Mouse (Mus musculus): ENCODE measurements around the gene Bmx. TPM values are rescaled to one million over a fixed set of nuclear protein-coding genes. Genes with fewer than 3 reads are reported as not detected.

Gene Bmx
- polyA plus RNA-seq, 1 experiment from 2014 or later: 0.39 TPM

- Histone ChIP-seq H3K9ac (replicated peaks) (no peak overlapping the region), H3K4me3 (replicated peaks) (no peak overlapping the region), H3K4me2 (replicated peaks) (no peak overlapping the region), H3K36me3 (no peaks in the 10 kb centered on the region), H3K9me3 (no peaks in the 10 kb centered on the region), H3K4me1 (replicated peaks) (no peaks in the 10 kb centered on the region), H3K27me3 (peaks cover 16% of the 10 kb centered on the region; the same call in 1 of the 2 replicates), H3K27ac (no peak overlapping the region)
- no peak for ATAC-seq
- WGBS: 90% methylated on average over 4 of the region's 4 CpGs
Observed at GRCm38 (mm10) chrX:164173880-164174279, 84.1 kb downstream of the Bmx start.

- no peak overlapping the region for H3K9ac ChIP-seq (replicated peaks)
- peaks cover 14% of the 10 kb centered on the region; the same call in 1 of the 2 replicates for H3K27me3 ChIP-seq
- H3K4me1 ChIP-seq (replicated peaks): no peaks in the 10 kb centered on the region
- H3K36me3 ChIP-seq: no peaks in the 10 kb centered on the region
- no peak for ATAC-seq
- no peak overlapping the region for H3K4me3 ChIP-seq (replicated peaks)
- 79% methylated on average over 2 of the region's 2 CpGs for WGBS
- H3K9me3 ChIP-seq: no peaks in the 10 kb centered on the region
- H3K27ac ChIP-seq: no peak overlapping the region
- no peak overlapping the region for H3K4me2 ChIP-seq (replicated peaks)
Observed at GRCm38 (mm10) chrX:164171034-164171433, 87.0 kb downstream of the Bmx start.

- Histone ChIP-seq H3K9ac (replicated peaks) (no peak overlapping the region), H3K9me3 (no peaks in the 10 kb centered on the region), H3K27me3 (peaks cover 29% of the 10 kb centered on the region; the same call in 1 of the 2 replicates), H3K27ac (no peak overlapping the region), H3K4me2 (replicated peaks) (no peak overlapping the region), H3K36me3 (no peaks in the 10 kb centered on the region), H3K4me1 (replicated peaks) (no peaks in the 10 kb centered on the region), H3K4me3 (replicated peaks) (no peak overlapping the region)
- no peak for ATAC-seq
- 76% methylated on average over 1 of the region's 1 CpGs for WGBS
Observed at GRCm38 (mm10) chrX:164164681-164165080, 93.3 kb downstream of the Bmx start.

GRCm38 (mm10) chrX:164154594-164154993 is 103.4 kb downstream of the Bmx start:
- no peak overlapping the region for H3K9ac ChIP-seq (replicated peaks)
- no peak overlapping the region for H3K4me2 ChIP-seq (replicated peaks)
- H3K27ac ChIP-seq: no peak overlapping the region
- no peaks in the 10 kb centered on the region for H3K36me3 ChIP-seq
- ATAC-seq: no peak
- no peaks in the 10 kb centered on the region for H3K4me1 ChIP-seq (replicated peaks)
- H3K4me3 ChIP-seq (replicated peaks): no peak overlapping the region
- 84% methylated on average over 5 of the region's 5 CpGs for WGBS
- peaks cover 17% of the 10 kb centered on the region; the same call in 1 of the 2 replicates for H3K27me3 ChIP-seq
- no peaks in the 10 kb centered on the region for H3K9me3 ChIP-seq

GRCm38 (mm10) chrX:164153606-164154005 is 104.4 kb downstream of the Bmx start:
- no peak overlapping the region for H3K4me3 ChIP-seq (replicated peaks)
- H3K9me3 ChIP-seq: no peaks in the 10 kb centered on the region
- H3K9ac ChIP-seq (replicated peaks): no peak overlapping the region
- H3K27ac ChIP-seq: no peak overlapping the region
- no peak for ATAC-seq
- no peaks in the 10 kb centered on the region for H3K36me3 ChIP-seq
- no peaks in the 10 kb centered on the region for H3K4me1 ChIP-seq (replicated peaks)
- peaks cover 12% of the 10 kb centered on the region; the same call in 1 of the 2 replicates for H3K27me3 ChIP-seq
- no peak overlapping the region for H3K4me2 ChIP-seq (replicated peaks)

- no peak overlapping the region for H3K27ac ChIP-seq
- no peak overlapping the region for H3K4me2 ChIP-seq (replicated peaks)
- WGBS: 72% methylated on average over 2 of the region's 2 CpGs
- no peak for ATAC-seq
- H3K4me3 ChIP-seq (replicated peaks): no peak overlapping the region
- H3K36me3 ChIP-seq: no peaks in the 10 kb centered on the region
- H3K4me1 ChIP-seq (replicated peaks): no peaks in the 10 kb centered on the region
- H3K27me3 ChIP-seq: peaks cover 12% of the 10 kb centered on the region; the same call in 1 of the 2 replicates
- no peak overlapping the region for H3K9ac ChIP-seq (replicated peaks)
- no peaks in the 10 kb centered on the region for H3K9me3 ChIP-seq
Observed at GRCm38 (mm10) chrX:164152703-164153102, 105.3 kb downstream of the Bmx start.

GRCm38 (mm10) chrX:164145463-164146250 is 112.3 kb downstream of the Bmx start:
- no peaks in the 10 kb centered on the region for H3K36me3 ChIP-seq
- H3K4me2 ChIP-seq (replicated peaks): no peak overlapping the region
- ATAC-seq: no peak
- no peaks in the 10 kb centered on the region for H3K4me1 ChIP-seq (replicated peaks)
- 90% methylated on average over 6 of the region's 6 CpGs for WGBS
- H3K4me3 ChIP-seq (replicated peaks): no peak overlapping the region
- no peak overlapping the region for H3K27ac ChIP-seq
- no peak overlapping the region for H3K9ac ChIP-seq (replicated peaks)
- peaks cover 7% of the 10 kb centered on the region; the same call in 1 of the 2 replicates for H3K27me3 ChIP-seq
- no peaks in the 10 kb centered on the region for H3K9me3 ChIP-seq

Other genes starting within 250 kb of the Bmx start
- 0.30 and 0.31 TPM in 2 replicates for gene Car5b, start 230.2 kb downstream of the Bmx start, polyA plus RNA-seq (2015; fragmentation: Nextera tagmentation; extraction: Ambion mirVana)
- gene Siah1b, start 181.7 kb downstream of the Bmx start, polyA plus RNA-seq (2015; fragmentation: Nextera tagmentation; extraction: Ambion mirVana): 27.1 and 30.4 TPM in 2 replicates
- not detected in 2 replicates for gene Cltrn, start 169.4 kb downstream of the Bmx start, polyA plus RNA-seq (2015; fragmentation: Nextera tagmentation; extraction: Ambion mirVana)
- 0.05 and 0.18 TPM in 2 replicates for gene Ace2, start 118.9 kb downstream of the Bmx start, polyA plus RNA-seq (2015; fragmentation: Nextera tagmentation; extraction: Ambion mirVana)
- 2.2 and 3.7 TPM in 2 replicates for gene Pir, start 11.2 kb upstream of the Bmx start, polyA plus RNA-seq (2015; fragmentation: Nextera tagmentation; extraction: Ambion mirVana)
- gene Vegfd, start 115.2 kb upstream of the Bmx start, polyA plus RNA-seq (2015; fragmentation: Nextera tagmentation; extraction: Ambion mirVana): 0.12 and 0.49 TPM in 2 replicates
- gene Piga, start 161.6 kb upstream of the Bmx start, polyA plus RNA-seq (2015; fragmentation: Nextera tagmentation; extraction: Ambion mirVana): 7.5 and 8.3 TPM in 2 replicates
- gene Asb11, start 178.8 kb upstream of the Bmx start, polyA plus RNA-seq (2015; fragmentation: Nextera tagmentation; extraction: Ambion mirVana): not detected in 2 replicates
- gene Asb9, start 248.1 kb upstream of the Bmx start, polyA plus RNA-seq (2015; fragmentation: Nextera tagmentation; extraction: Ambion mirVana): 0.19 TPM in 1 of 2 replicates, not detected in the other

Data from midbrain, embryonic 13.5 days (tissue).